8 mouse cellular contexts compared by ENCODE assay signal in the genomic region with DNA sequence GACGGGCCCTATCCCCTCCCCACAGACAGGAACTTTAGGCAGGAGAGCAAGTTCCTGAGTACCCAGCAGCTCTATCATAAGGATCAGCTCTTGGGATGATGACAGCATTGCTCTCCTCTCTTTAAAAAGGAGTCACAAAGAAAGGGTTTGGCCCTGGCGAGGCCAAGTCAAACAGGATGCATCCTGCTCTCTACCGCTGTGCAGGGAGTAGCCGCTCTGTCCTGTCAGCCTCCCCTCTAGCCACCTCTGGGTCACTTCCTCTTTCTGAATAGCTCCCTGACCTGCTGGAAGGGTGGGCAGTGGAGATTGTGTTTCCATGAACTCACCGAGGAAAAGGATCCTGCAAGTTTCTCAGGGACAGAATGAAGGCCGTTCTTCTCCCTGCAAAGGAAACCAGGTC.
A peak's percentile ranks its signal among the peaks of the same experiment; 100 is the strongest.
DNase-seq lines count a peak whose midpoint lies in the region; ATAC-seq and TF ChIP-seq lines count a peak whose summit lies in the region.

No protein-coding gene starts in this region.

- no peak overlapping the region for H3K4me2 ChIP-seq in kidney, embryonic 14.5 days (replicated peaks; ENCODE audit: low read depth, low read length)

- ATAC-seq in kidney, embryonic 14.5 days (ENCODE audit: low FRiP score, low TSS enrichment), result peak; percentile 73; the same call in 1 of the 2 replicates
- no peak for ATAC-seq in inflammation-experienced regulatory T-cells, adult 6 months

- no peaks in the 10 kb centered on the region for H3K27me3 ChIP-seq in heart, adult 2 months (ENCODE audit: control insufficient read depth, insufficient read depth, low read length)
- no peaks in the 10 kb centered on the region for H3K27me3 ChIP-seq in kidney, embryonic 14.5 days (ENCODE audit: control insufficient read depth, insufficient read depth, low read length)

- H3K9me3 ChIP-seq in kidney, embryonic 14.5 days (ENCODE audit: control insufficient read depth, low read length), result no peaks in the 10 kb centered on the region

- intact Hi-C loops in heart, adult 2 months (cut with DNase I), result loop anchor here (1.0 kb wide), 1 partner anchor 57 kb away; no protein-coding TSS in a partner anchor

- H3K79me2 ChIP-seq in heart, adult 2 months (replicated peaks; ENCODE audit: control insufficient read depth, insufficient read depth, low read length), result no peaks in the 10 kb centered on the region

- peak overlapping the region; percentile 53 for H3K27ac ChIP-seq in layer of hippocampus, adult 2 months
- H3K27ac ChIP-seq in heart, adult 2 months, result peak overlapping the region; percentile 77
- peak overlapping the region; percentile 59; the same call in 1 of the 2 replicates for H3K27ac ChIP-seq in kidney, embryonic 14.5 days (ENCODE audit: low read depth, low read length)

- WGBS in heart, adult 2 months, result 52% methylated on average over 6 of the region's 6 CpGs
- 14% methylated on average over 6 of the region's 6 CpGs for WGBS in kidney, embryonic 14.5 days

- H3K4me3 ChIP-seq in layer of hippocampus, adult 2 months, result no peak overlapping the region
- no peak overlapping the region for H3K4me3 ChIP-seq in heart, adult 2 months
- no peak overlapping the region for H3K4me3 ChIP-seq in kidney, embryonic 14.5 days (ENCODE audit: low read length)

- peak; percentile 93 for TF ChIP-seq EP300 in heart, adult 2 months (IDR thresholded peaks at IDR 0.05; ENCODE audit: insufficient read depth, low read depth, low read length)

- no peak overlapping the region for H3K9ac ChIP-seq in heart, adult 2 months (ENCODE audit: low read depth, low read length)
- H3K9ac ChIP-seq in kidney, embryonic 14.5 days (ENCODE audit: low read depth, low read length), result no peak overlapping the region

- TF ChIP-seq CTCF in layer of hippocampus, adult 2 months (conservative IDR thresholded peaks at IDR 0.05), result no peak
- TF ChIP-seq CTCF in heart, adult 2 months (IDR thresholded peaks at IDR 0.05), result no peak

- peaks cover 25% of the 10 kb centered on the region for H3K4me1 ChIP-seq in heart, adult 2 months (ENCODE audit: control insufficient read depth, insufficient read depth, low read length)
- H3K4me1 ChIP-seq in kidney, embryonic 14.5 days (ENCODE audit: control insufficient read depth, insufficient read depth, low read length), result peaks cover 14% of the 10 kb centered on the region; the same call in 1 of the 2 replicates

- no peaks in the 10 kb centered on the region for H3K36me3 ChIP-seq in heart, adult 2 months (ENCODE audit: control insufficient read depth, insufficient read depth, low read length)
- no peaks in the 10 kb centered on the region for H3K36me3 ChIP-seq in kidney, embryonic 14.5 days (ENCODE audit: control insufficient read depth, insufficient read depth, low read length)

- 0 out of 2 replicates have a peak, but pooled peaks have one; percentile 12 for TF ChIP-seq POLR2A in heart, adult 2 months (IDR thresholded peaks at IDR 0.05; ENCODE audit: insufficient read depth, low read depth, low read length)

- no peak for DNase-seq in layer of hippocampus, adult 2 months (ENCODE audit: low spot score in 2 of 2)
- DNase-seq in layer of hippocampus, adult 9-10 months (ENCODE audit: low spot score), result no peak
- DNase-seq in heart, adult 2 months, result peak; percentile 40 to 68
- DNase-seq in lung, postnatal 36 days, result peak; percentile 60
- no peak for DNase-seq in adipocyte (ENCODE audit: low spot score)
- no peak for DNase-seq in left cerebral cortex, adult 8-10 months (ENCODE audit: low spot score in 2 of 2)

Comparison
In these comparisons a context has a peak if more than half of its experiments do, and no peak if none do; other contexts are left out.
1. DNase-seq: peak in heart, adult 2 months (2 of 2) and lung, postnatal 36 days (single experiment); none in layer of hippocampus, adult 2 months (0 of 2), layer of hippocampus, adult 9-10 months (single experiment), adipocyte (single experiment) and left cerebral cortex, adult 8-10 months (0 of 2).
2. Peak in every context shown above with its lines, with median percentiles within 50 percentile points of each other: H3K27ac ChIP-seq.